Mouse (Mus musculus) kidney, postnatal 4 days (tissue): Measurements from ENCODE around the gene Gm8439.

Experiments used
- DNase-seq, 2 experiments: peaks; one replicate each; pipeline ENCODE4 v3.0.0; 2021; ENCODE audit warnings: mixed read lengths in 2 of 2

The Gm8439 gene

GRCm38 (mm10) chr4:120613691-120614329, 25.3 kb downstream of the Gm8439 start:
- peak in 1 of 2 experiments; percentile 25 for DNase-seq

GRCm38 (mm10) chr4:120614644-120615043, 26.1 kb downstream of the Gm8439 start:
- DNase-seq = no peak

- DNase-seq = peak; percentile 45 to 57
Observed at GRCm38 (mm10) chr4:120615528-120616081, 27.1 kb downstream of the Gm8439 start.

- DNase-seq = peak; percentile 35 to 50
Observed at GRCm38 (mm10) chr4:120616199-120617025, 27.9 kb downstream of the Gm8439 start.

GRCm38 (mm10) chr4:120627728-120628127, 39.2 kb downstream of the Gm8439 start:
- no peak for DNase-seq

- DNase-seq = no peak
Observed at GRCm38 (mm10) chr4:120630218-120630931, 41.8 kb downstream of the Gm8439 start.

- DNase-seq = no peak
Observed at GRCm38 (mm10) chr4:120631828-120632227, 43.3 kb downstream of the Gm8439 start.

GRCm38 (mm10) chr4:120635351-120635750, 46.8 kb downstream of the Gm8439 start:
- DNase-seq = no peak

GRCm38 (mm10) chr4:120641946-120642345, 53.4 kb downstream of the Gm8439 start:
- DNase-seq = no peak

GRCm38 (mm10) chr4:120643899-120644298, 55.4 kb downstream of the Gm8439 start:
- no peak for DNase-seq

GRCm38 (mm10) chr4:120649369-120650207, 61.0 kb downstream of the Gm8439 start:
- peak; percentile 39 to 51 for DNase-seq

- no peak for DNase-seq
Observed at GRCm38 (mm10) chr4:120650208-120650592, 61.7 kb downstream of the Gm8439 start.

GRCm38 (mm10) chr4:120655898-120656297, 67.4 kb downstream of the Gm8439 start:
- DNase-seq = no peak
